Mouse (Mus musculus): ENCODE data around the gene Scn8a. TPM values are rescaled to one million over a fixed set of nuclear protein-coding genes. Genes with fewer than 3 reads are reported as not detected.
A peak's percentile ranks its signal among the peaks of the same experiment; 100 is the strongest.

Scn8a gene
- polyA plus RNA-seq, 1 experiment from 2014 or later = 0.73 TPM

GRCm38 (mm10) chr15:101004538-101004937, 134.9 kb downstream of the Scn8a start:
- WGBS = 63% methylated on average over 3 of the region's 3 CpGs
- Histone ChIP-seq H3K9me3 (ENCODE audit: control insufficient read depth, low read length) (no peaks in the 10 kb centered on the region), H3K4me2 (no peak overlapping the region), H3K4me1 (replicated peaks; ENCODE audit: control insufficient read depth, insufficient read depth, low read length) (no peaks in the 10 kb centered on the region; the same call in 1 of the 2 replicates), H3K36me3 (ENCODE audit: control insufficient read depth, insufficient read depth, low read length) (no peaks in the 10 kb centered on the region), H3K4me3 (ENCODE audit: low read depth, low read length) (no peak overlapping the region), H3K9ac (ENCODE audit: low read depth, low read length) (no peak overlapping the region), H3K27ac (ENCODE audit: low read depth, low read length) (no peak overlapping the region), H3K27me3 (replicated peaks; ENCODE audit: control insufficient read depth, insufficient read depth, low read length) (peaks cover 8% of the 10 kb centered on the region; the same call in 1 of the 2 replicates)
- ATAC-seq (replicated peaks; ENCODE audit: low FRiP score) (no peak), DNase-seq (ENCODE audit: low spot score) (no peak)

GRCm38 (mm10) chr15:101005717-101006116, 136.1 kb downstream of the Scn8a start:
- Histone ChIP-seq H3K9ac (ENCODE audit: low read depth, low read length) (no peak overlapping the region), H3K4me3 (ENCODE audit: low read depth, low read length) (no peak overlapping the region), H3K9me3 (ENCODE audit: control insufficient read depth, low read length) (no peaks in the 10 kb centered on the region), H3K27ac (ENCODE audit: low read depth, low read length) (no peak overlapping the region), H3K4me2 (no peak overlapping the region), H3K27me3 (replicated peaks; ENCODE audit: control insufficient read depth, insufficient read depth, low read length) (peaks cover 8% of the 10 kb centered on the region; the same call in 1 of the 2 replicates), H3K4me1 (replicated peaks; ENCODE audit: control insufficient read depth, insufficient read depth, low read length) (no peaks in the 10 kb centered on the region; the same call in 1 of the 2 replicates), H3K36me3 (ENCODE audit: control insufficient read depth, insufficient read depth, low read length) (no peaks in the 10 kb centered on the region)
- DNase-seq (ENCODE audit: low spot score) = no peak
- no peak for ATAC-seq (replicated peaks; ENCODE audit: low FRiP score)
- WGBS = 72% methylated on average over 8 of the region's 8 CpGs

DNA sequence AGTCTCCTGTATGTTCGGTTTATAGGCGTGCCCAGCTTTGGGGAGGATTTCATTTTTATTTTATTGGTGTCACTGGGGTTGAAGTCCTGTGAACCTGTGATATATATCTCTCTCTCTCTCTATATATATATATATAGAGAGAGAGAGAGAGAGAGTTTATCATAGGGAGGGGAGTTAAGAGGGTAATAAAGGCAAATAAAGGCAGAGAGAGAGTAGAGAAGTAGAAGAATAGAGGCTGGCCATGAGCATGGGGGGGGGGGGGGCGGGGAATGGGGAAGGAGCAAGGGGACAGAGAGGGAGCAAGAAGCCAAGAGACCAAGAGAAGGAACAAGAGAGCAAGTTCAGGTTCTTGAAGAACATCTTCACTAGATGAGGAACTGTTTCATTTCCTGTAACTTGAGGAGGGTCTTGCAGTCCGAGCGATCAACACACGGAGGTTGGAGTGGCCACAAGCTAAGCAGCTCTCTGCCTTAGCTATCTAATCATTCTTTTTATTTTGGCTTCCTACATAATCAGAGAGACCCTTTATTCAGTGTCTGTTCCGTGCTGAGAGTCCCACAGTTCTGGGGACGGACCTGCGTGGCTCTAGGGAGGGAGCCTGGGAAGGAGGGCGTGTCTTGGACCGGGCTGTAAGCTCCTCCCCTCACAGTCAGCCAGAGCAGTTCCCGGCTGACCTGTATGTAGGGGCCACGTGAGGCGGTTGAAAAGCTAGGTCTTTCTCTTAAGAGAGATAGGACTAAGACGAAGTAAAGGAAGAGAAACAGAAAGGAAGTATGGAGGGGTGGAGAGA, 136.8 kb downstream of the Scn8a start:
- 14% methylated on average over 14 of the region's 15 CpGs for WGBS
- Histone ChIP-seq H3K9ac (ENCODE audit: low read depth, low read length) (no peak overlapping the region), H3K4me2 (peak overlapping the region; percentile 62), H3K4me3 (ENCODE audit: low read depth, low read length) (peak overlapping the region; percentile 41), H3K9me3 (ENCODE audit: control insufficient read depth, low read length) (no peaks in the 10 kb centered on the region), H3K4me1 (replicated peaks; ENCODE audit: control insufficient read depth, insufficient read depth, low read length) (no peaks in the 10 kb centered on the region; the same call in 1 of the 2 replicates), H3K27me3 (replicated peaks; ENCODE audit: control insufficient read depth, insufficient read depth, low read length) (peaks cover 8% of the 10 kb centered on the region; the same call in 1 of the 2 replicates), H3K27ac (ENCODE audit: low read depth, low read length) (no peak overlapping the region), H3K36me3 (ENCODE audit: control insufficient read depth, insufficient read depth, low read length) (no peaks in the 10 kb centered on the region)
- DNase-seq (ENCODE audit: low spot score) (no peak), ATAC-seq (replicated peaks; ENCODE audit: low FRiP score) (0 out of 2 replicates have a peak, but pooled peaks have one; percentile 29)

DNA sequence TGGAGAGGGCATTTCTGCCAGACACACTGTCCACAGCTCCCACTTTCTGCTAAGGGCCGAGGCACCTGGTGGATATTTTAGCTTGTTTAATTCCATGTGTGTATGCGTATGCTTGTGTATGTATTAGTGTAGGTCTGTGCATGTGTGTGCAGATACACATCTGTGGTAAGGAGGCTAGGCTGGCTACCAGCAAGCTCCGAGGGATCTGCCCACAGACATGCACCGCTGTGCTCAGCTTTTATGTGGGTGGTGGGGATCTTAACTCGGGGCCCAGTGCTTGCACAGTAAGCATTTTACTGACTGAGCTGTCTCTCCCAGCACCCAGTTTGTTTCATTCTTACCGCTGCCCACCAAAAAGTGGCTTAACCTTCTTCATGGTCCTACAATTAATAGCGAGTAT, 137.6 kb downstream of the Scn8a start:
- Histone ChIP-seq H3K4me3 (ENCODE audit: low read depth, low read length) (no peak overlapping the region), H3K4me1 (replicated peaks; ENCODE audit: control insufficient read depth, insufficient read depth, low read length) (no peaks in the 10 kb centered on the region; the same call in 1 of the 2 replicates), H3K4me2 (peak overlapping the region; percentile 62), H3K27me3 (replicated peaks; ENCODE audit: control insufficient read depth, insufficient read depth, low read length) (peaks cover 8% of the 10 kb centered on the region; the same call in 1 of the 2 replicates), H3K27ac (ENCODE audit: low read depth, low read length) (no peak overlapping the region), H3K9me3 (ENCODE audit: control insufficient read depth, low read length) (no peaks in the 10 kb centered on the region), H3K36me3 (ENCODE audit: control insufficient read depth, insufficient read depth, low read length) (no peaks in the 10 kb centered on the region), H3K9ac (ENCODE audit: low read depth, low read length) (no peak overlapping the region)
- no peak for ATAC-seq (replicated peaks; ENCODE audit: low FRiP score)
- no peak for DNase-seq (ENCODE audit: low spot score)
- WGBS = 66% methylated on average over 7 of the region's 7 CpGs

DNA sequence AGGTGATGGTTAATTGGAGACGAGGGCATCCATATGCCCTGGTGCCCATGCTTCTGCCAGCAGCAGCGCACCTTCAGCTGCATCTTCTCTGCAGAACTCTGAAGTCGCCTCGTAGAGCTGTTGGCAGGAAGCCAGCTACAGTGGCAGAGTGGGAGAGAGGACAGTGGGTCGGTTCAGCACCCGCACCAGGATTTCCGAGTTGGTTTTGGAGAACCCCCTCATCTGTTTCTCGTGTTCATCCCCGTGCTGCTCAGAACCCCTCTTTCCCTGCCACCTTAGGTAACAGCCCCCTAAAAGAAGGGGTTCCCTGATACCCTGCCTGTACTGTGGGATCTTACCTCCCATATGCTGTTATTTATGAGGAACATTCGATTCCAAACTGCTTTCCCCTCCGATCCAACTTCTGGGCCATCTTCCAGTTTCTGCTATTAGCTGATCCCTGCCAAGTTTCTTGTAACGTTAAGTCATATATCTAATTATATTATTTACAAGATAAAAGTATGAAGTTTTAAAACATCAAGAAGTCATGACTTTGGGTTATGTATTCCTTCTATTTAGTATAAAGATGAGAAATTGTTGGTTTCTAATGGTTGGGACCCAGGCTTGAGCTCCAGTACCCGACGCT, 138.8 kb downstream of the Scn8a start:
- H3K9ac ChIP-seq (ENCODE audit: low read depth, low read length) = no peak overlapping the region
- no peak overlapping the region for H3K4me3 ChIP-seq (ENCODE audit: low read depth, low read length)
- peaks cover 8% of the 10 kb centered on the region; the same call in 1 of the 2 replicates for H3K27me3 ChIP-seq (replicated peaks; ENCODE audit: control insufficient read depth, insufficient read depth, low read length)
- no peaks in the 10 kb centered on the region; the same call in 1 of the 2 replicates for H3K4me1 ChIP-seq (replicated peaks; ENCODE audit: control insufficient read depth, insufficient read depth, low read length)
- H3K27ac ChIP-seq (ENCODE audit: low read depth, low read length) = no peak overlapping the region
- DNase-seq (ENCODE audit: low spot score) (no peak), ATAC-seq (replicated peaks; ENCODE audit: low FRiP score) (no peak)
- H3K36me3 ChIP-seq (ENCODE audit: control insufficient read depth, insufficient read depth, low read length) = no peaks in the 10 kb centered on the region
- H3K4me2 ChIP-seq = no peak overlapping the region
- WGBS = 78% methylated on average over 14 of the region's 14 CpGs
- no peaks in the 10 kb centered on the region for H3K9me3 ChIP-seq (ENCODE audit: control insufficient read depth, low read length)

DNA sequence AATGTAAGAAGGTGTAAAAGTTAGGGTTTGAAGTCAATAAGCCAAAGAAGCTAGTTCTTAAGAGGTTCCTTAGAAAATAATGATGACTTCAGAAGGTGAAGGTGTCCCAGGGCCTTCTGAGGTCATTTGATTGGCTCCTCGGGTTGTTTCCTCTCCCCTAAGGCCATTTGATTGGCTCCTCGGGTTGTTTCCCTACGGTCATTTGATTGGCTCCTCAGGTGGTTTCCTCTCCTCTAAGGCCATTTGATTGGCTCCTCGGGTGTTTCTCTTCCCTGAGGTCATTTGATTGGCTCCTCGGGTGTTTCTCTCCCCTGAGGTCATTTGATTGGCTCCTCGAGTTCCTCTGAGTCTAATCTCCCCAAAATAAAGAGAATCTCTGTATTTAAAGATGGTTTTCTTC, 141.7 kb downstream of the Scn8a start:
- Histone ChIP-seq H3K4me1 (replicated peaks; ENCODE audit: control insufficient read depth, insufficient read depth, low read length) (no peaks in the 10 kb centered on the region; the same call in 1 of the 2 replicates), H3K27me3 (replicated peaks; ENCODE audit: control insufficient read depth, insufficient read depth, low read length) (no peaks in the 10 kb centered on the region), H3K27ac (ENCODE audit: low read depth, low read length) (no peak overlapping the region), H3K9ac (ENCODE audit: low read depth, low read length) (no peak overlapping the region), H3K4me3 (ENCODE audit: low read depth, low read length) (no peak overlapping the region), H3K36me3 (ENCODE audit: control insufficient read depth, insufficient read depth, low read length) (no peaks in the 10 kb centered on the region), H3K9me3 (ENCODE audit: control insufficient read depth, low read length) (no peaks in the 10 kb centered on the region), H3K4me2 (no peak overlapping the region)
- WGBS = 68% methylated on average over 6 of the region's 6 CpGs
- ATAC-seq (replicated peaks; ENCODE audit: low FRiP score) (no peak), DNase-seq (ENCODE audit: low spot score) (no peak)

DNA sequence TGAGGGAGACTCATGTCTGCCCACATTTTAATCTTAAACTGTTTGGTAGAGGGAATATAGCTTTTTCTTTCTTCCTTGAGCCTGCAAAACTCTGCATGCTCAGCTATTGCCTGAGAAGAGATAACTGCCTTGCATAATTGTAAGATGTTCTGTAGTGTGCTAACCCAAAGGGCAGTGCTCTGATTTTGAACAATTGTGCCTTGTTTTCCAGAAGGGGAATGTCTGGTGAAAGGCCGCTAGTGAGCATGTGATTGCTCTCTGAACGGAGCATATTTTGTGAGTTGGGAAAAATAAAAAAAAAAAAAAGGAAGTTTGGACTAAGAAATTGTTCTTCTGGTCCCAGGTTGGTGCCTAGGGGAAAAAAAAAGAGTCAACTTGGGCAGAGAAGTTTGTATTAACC, 159.3 kb downstream of the Scn8a start:
- Histone ChIP-seq H3K4me3 (ENCODE audit: low read depth, low read length) (no peak overlapping the region), H3K36me3 (ENCODE audit: control insufficient read depth, insufficient read depth, low read length) (no peaks in the 10 kb centered on the region), H3K4me2 (no peak overlapping the region), H3K4me1 (replicated peaks; ENCODE audit: control insufficient read depth, insufficient read depth, low read length) (no peaks in the 10 kb centered on the region), H3K9ac (ENCODE audit: low read depth, low read length) (no peak overlapping the region), H3K27me3 (replicated peaks; ENCODE audit: control insufficient read depth, insufficient read depth, low read length) (peaks cover 20% of the 10 kb centered on the region), H3K27ac (ENCODE audit: low read depth, low read length) (no peak overlapping the region), H3K9me3 (ENCODE audit: control insufficient read depth, low read length) (no peaks in the 10 kb centered on the region)
- DNase-seq (ENCODE audit: low spot score) (no peak), ATAC-seq (replicated peaks; ENCODE audit: low FRiP score) (no peak)
- 75% methylated on average over 2 of the region's 2 CpGs for WGBS

DNA sequence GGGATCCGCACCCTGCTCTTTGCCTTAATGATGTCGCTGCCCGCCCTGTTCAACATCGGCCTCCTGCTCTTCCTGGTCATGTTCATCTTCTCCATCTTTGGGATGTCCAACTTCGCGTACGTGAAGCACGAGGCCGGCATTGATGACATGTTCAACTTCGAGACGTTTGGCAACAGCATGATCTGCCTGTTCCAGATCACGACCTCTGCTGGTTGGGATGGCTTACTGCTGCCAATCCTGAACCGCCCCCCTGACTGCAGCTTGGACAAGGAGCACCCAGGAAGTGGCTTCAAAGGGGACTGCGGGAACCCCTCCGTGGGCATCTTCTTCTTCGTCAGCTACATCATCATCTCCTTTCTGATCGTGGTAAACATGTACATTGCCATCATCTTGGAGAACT, 170.0 kb downstream of the Scn8a start:
- H3K27me3 ChIP-seq (replicated peaks; ENCODE audit: control insufficient read depth, insufficient read depth, low read length) = peaks cover 59% of the 10 kb centered on the region
- no peak overlapping the region for H3K9ac ChIP-seq (ENCODE audit: low read depth, low read length)
- no peak overlapping the region; the same call in 1 of the 2 replicates for H3K4me2 ChIP-seq
- WGBS = 41% methylated on average over 17 of the region's 17 CpGs
- no peak for ATAC-seq (replicated peaks; ENCODE audit: low FRiP score)
- DNase-seq (ENCODE audit: low spot score) = no peak
- no peaks in the 10 kb centered on the region for H3K4me1 ChIP-seq (replicated peaks; ENCODE audit: control insufficient read depth, insufficient read depth, low read length)
- no peaks in the 10 kb centered on the region for H3K9me3 ChIP-seq (ENCODE audit: control insufficient read depth, low read length)
- H3K27ac ChIP-seq (ENCODE audit: low read depth, low read length) = no peak overlapping the region
- H3K36me3 ChIP-seq (ENCODE audit: control insufficient read depth, insufficient read depth, low read length) = no peaks in the 10 kb centered on the region
- H3K4me3 ChIP-seq (ENCODE audit: low read depth, low read length) = no peak overlapping the region
